Mouse (Mus musculus) ES-Bruce4 (cell line): ENCODE measurements around the gene Prss36. TPM values are rescaled to one million over a fixed set of nuclear protein-coding genes. Genes with fewer than 3 reads are reported as not detected.
A peak's percentile ranks its signal among the peaks of the same experiment; 100 is the strongest.

ENCODE experiments used
- H3K27ac ChIP-seq: 2 replicates; pipeline ENCODE4 v1.5.1; 2012; ENCODE audit warnings: low read length, inconsistent platforms; ENCODE audit not compliant: insufficient read depth
- H3K27me3 ChIP-seq: 2 replicates; pipeline ENCODE4 v1.6.1; 2012; ENCODE audit warnings: mild to moderate bottlenecking, low read length, inconsistent platforms; ENCODE audit not compliant: control insufficient read depth, poor library complexity, insufficient read depth, severe bottlenecking
- H3K36me3 ChIP-seq: 2 replicates; pipeline ENCODE4 v1.6.1; 2012; ENCODE audit warnings: inconsistent platforms, mild to moderate bottlenecking, low read length, moderate library complexity; ENCODE audit not compliant: control insufficient read depth, poor library complexity, insufficient read depth, severe bottlenecking
- H3K4me1 ChIP-seq: one replicate; pipeline ENCODE4 v1.8.1; 2011; ENCODE audit warnings: low read length; ENCODE audit not compliant: control insufficient read depth, insufficient read depth
- H3K4me3 ChIP-seq: 2 replicates; pipeline ENCODE4 v1.5.1; 2011; ENCODE audit warnings: low read depth, mild to moderate bottlenecking, low read length
- H3K9ac ChIP-seq: 2 replicates; pipeline ENCODE4 v1.6.1; 2012; ENCODE audit warnings: low read depth, mild to moderate bottlenecking, inconsistent platforms; ENCODE audit not compliant: poor library complexity, severe bottlenecking
- H3K9me3 ChIP-seq: replicated peaks from 2 replicates; pipeline ENCODE4 v1.6.1; 2012; ENCODE audit warnings: mild to moderate bottlenecking, low read length, inconsistent platforms; ENCODE audit not compliant: control insufficient read depth, poor library complexity, insufficient read depth, severe bottlenecking
- CTCF ChIP-seq: IDR thresholded peaks from one replicate; pipeline ENCODE4 v1.8.1; 2011; ENCODE audit warnings: low read depth, low read length
- EP300 ChIP-seq: IDR thresholded peaks from 2 replicates; pipeline ENCODE4 v1.6.1; 2011; ENCODE audit warnings: low read depth, low read length; ENCODE audit not compliant: insufficient read depth
- POLR2A ChIP-seq: IDR thresholded peaks from one replicate; pipeline ENCODE4 v1.8.1; 2011; ENCODE audit warnings: low read length; ENCODE audit not compliant: insufficient read depth
- polyA plus RNA-seq: library from polyadenylated mRNA; stranded (reverse); fragments of >200 nt; gene quantifications from 2 replicates; pipeline ENCODE4 v1.2.4, GENCODE M21; 2011; ENCODE audit warnings: low read depth; ENCODE audit not compliant: missing spikeins, insufficient read depth, insufficient read length

Prss36 gene
- polyA plus RNA-seq, 1 experiment = 21.2 TPM

GRCm38 (mm10) chr7:127980606-127981005 lies 34.1 kb upstream of the Prss36 start:
- Histone ChIP-seq H3K9ac (no peak overlapping the region), H3K27me3 (no peaks in the 10 kb centered on the region), H3K4me1 (no peaks in the 10 kb centered on the region), H3K27ac (peak overlapping the region; percentile 7; the same call in 1 of the 2 replicates), H3K9me3 (no peaks in the 10 kb centered on the region), H3K4me3 (no peak overlapping the region), H3K36me3 (peaks cover 97% of the 10 kb centered on the region)
- no peak for TF ChIP-seq EP300
- TF ChIP-seq CTCF = no peak
- TF ChIP-seq POLR2A = no peak

- peaks cover 97% of the 10 kb centered on the region for H3K36me3 ChIP-seq
- H3K4me1 ChIP-seq = no peaks in the 10 kb centered on the region
- no peaks in the 10 kb centered on the region for H3K27me3 ChIP-seq
Measured at GRCm38 (mm10) chr7:127978856-127979255, 32.3 kb upstream of the Prss36 start.

GRCm38 (mm10) chr7:127974413-127974930 lies 27.9 kb upstream of the Prss36 start:
- Histone ChIP-seq H3K4me1 (no peaks in the 10 kb centered on the region), H3K4me3 (no peak overlapping the region), H3K9me3 (no peaks in the 10 kb centered on the region), H3K27ac (no peak overlapping the region), H3K27me3 (no peaks in the 10 kb centered on the region), H3K36me3 (peaks cover 96% of the 10 kb centered on the region), H3K9ac (no peak overlapping the region)
- TF ChIP-seq POLR2A (no peak), EP300 (no peak), CTCF (no peak)

More at GRCm38 (mm10) chr7:127978856-127979255, 32.3 kb upstream of the Prss36 start:
- Histone ChIP-seq H3K9me3 (no peaks in the 10 kb centered on the region), H3K27ac (no peak overlapping the region), H3K4me3 (no peak overlapping the region), H3K9ac (no peak overlapping the region)
- TF ChIP-seq POLR2A (no peak), EP300 (no peak), CTCF (no peak)

GRCm38 (mm10) chr7:127967922-127968828 lies 21.6 kb upstream of the Prss36 start:
- no peak for TF ChIP-seq EP300
- no peak for TF ChIP-seq POLR2A
- no peak for TF ChIP-seq CTCF
- H3K27ac ChIP-seq = no peak overlapping the region

GRCm38 (mm10) chr7:127967004-127967921 lies 20.7 kb upstream of the Prss36 start, which contains the start of gene Fus:
Fus (plus strand) TSS chr7:127967457.
- no peaks in the 10 kb centered on the region for H3K9me3 ChIP-seq
- peak within 1 kb of the TSS; percentile 88 for H3K4me3 ChIP-seq
- peak within 1 kb of the TSS; percentile 92 for H3K9ac ChIP-seq
- H3K27ac ChIP-seq = peak within 1 kb of the TSS; percentile 68
- no peaks in the 10 kb centered on the region for H3K27me3 ChIP-seq
- no peaks in the 10 kb centered on the region for H3K4me1 ChIP-seq
- TF ChIP-seq EP300 (0 out of 2 replicates have a peak, but pooled peaks have one; percentile 15), POLR2A (peak; percentile 95), CTCF (no peak)
- peaks cover 29% of the 10 kb centered on the region for H3K36me3 ChIP-seq

More at GRCm38 (mm10) chr7:127967922-127968828, 21.6 kb upstream of the Prss36 start:
- Histone ChIP-seq H3K9ac (peak overlapping the region; percentile 92), H3K27me3 (no peaks in the 10 kb centered on the region), H3K4me1 (no peaks in the 10 kb centered on the region), H3K4me3 (peak overlapping the region; percentile 82), H3K36me3 (peaks cover 38% of the 10 kb centered on the region), H3K9me3 (no peaks in the 10 kb centered on the region)
